Mouse (Mus musculus): ENCODE results near the gene Hunk. TPM values are rescaled to one million over a fixed set of nuclear protein-coding genes. Genes with fewer than 3 reads are reported as not detected.

Gene Hunk
- total and polyA plus RNA-seq, 3 experiments, result 0.01 TPM; not detected in 2

DNA sequence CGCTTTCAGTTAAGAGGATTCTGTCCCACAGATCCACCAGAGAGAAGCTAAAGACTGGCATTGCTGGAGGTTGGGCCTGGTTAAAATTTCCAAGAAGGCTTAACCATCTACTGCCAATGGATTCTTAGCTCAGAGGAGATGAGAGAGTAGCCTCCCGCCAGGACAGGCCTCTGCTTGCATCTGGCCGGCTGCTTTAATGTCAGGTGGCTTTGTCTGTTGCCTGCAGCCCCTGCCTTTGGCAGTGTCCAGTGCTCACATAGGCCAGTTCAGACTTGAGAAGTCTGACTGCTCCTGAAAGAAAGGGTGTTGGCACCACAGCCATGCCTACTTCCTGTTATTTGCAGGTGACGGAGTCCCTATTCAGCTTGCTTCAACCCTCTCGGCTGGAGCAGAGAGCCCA, 82.5 kb downstream of the Hunk start:
- Histone ChIP-seq H3K9ac (ENCODE audit: control insufficient read depth, low read depth, low read length, poor library complexity, severe bottlenecking) (no peak overlapping the region), H3K79me2 (ENCODE audit: control insufficient read depth, insufficient read depth, low read length, poor library complexity) (no peaks in the 10 kb centered on the region), H3K9me3 (replicated peaks; ENCODE audit: insufficient read depth, low read length) (no peaks in the 10 kb centered on the region), H3K27ac (ENCODE audit: control insufficient read depth, low read depth, low read length) (no peak overlapping the region), H3K27me3 (ENCODE audit: control insufficient read depth in 1 of 2, insufficient read depth in 2 of 2, low read length in 2 of 2) (no peaks in the 10 kb centered on the region), H3K4me3 (ENCODE audit: control insufficient read depth in 1 of 2, insufficient read depth in 1 of 2, low read depth in 2 of 2, low read length in 2 of 2) (no peak overlapping the region), H3K4me1 (ENCODE audit: control insufficient read depth in 1 of 2, insufficient read depth in 2 of 2, low read length in 2 of 2) (no peaks in the 10 kb centered on the region), H3K36me3 (ENCODE audit: control insufficient read depth in 1 of 2, insufficient read depth in 2 of 2, low read length in 2 of 2) (no peaks in the 10 kb centered on the region)
- TF ChIP-seq HCFC1 (IDR thresholded peaks at IDR 0.05; ENCODE audit: low read depth, low read length) (no peak), CHD2 (IDR thresholded peaks at IDR 0.05; ENCODE audit: low read length) (no peak), ETS1 (IDR thresholded peaks at IDR 0.05; ENCODE audit: low read depth, low read length) (no peak), RAD21 (IDR thresholded peaks at IDR 0.05; ENCODE audit: low read depth, low read length) (no peak)
- DNase-seq (ENCODE audit: low read depth, low spot score), result no peak

DNA sequence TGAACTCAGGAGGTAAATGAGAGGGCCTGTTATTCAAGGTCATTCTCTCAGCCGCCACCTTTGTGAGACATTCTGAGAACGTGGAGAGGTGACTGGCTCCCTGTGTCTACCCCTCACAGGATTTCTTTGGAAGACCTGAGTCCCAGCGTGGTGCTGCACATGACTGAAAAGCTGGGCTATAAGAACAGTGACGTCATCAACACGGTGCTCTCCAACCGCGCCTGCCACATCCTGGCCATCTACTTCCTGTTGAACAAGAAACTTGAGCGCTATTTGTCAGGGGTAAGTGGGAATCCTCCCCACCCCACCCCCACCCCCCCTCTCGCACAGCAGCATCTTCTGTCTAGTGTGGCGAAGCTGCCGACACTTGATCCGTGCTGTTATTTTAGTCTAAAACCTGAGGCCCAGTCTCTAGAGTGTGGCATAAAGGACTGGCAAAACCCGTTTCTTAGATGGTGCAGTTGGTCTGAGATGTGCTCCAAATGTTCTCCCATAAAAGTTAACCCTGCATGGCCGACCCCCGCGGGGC, 90.0 kb downstream of the Hunk start:
- H3K36me3 ChIP-seq (ENCODE audit: control insufficient read depth in 1 of 2, insufficient read depth in 2 of 2, low read length in 2 of 2), result no peaks in the 10 kb centered on the region
- H3K4me1 ChIP-seq (ENCODE audit: control insufficient read depth in 1 of 2, insufficient read depth in 2 of 2, low read length in 2 of 2), result no peaks in the 10 kb centered on the region
- H3K9me3 ChIP-seq (replicated peaks; ENCODE audit: insufficient read depth, low read length), result no peaks in the 10 kb centered on the region
- H3K9ac ChIP-seq (ENCODE audit: control insufficient read depth, low read depth, low read length, poor library complexity, severe bottlenecking), result no peak overlapping the region
- H3K4me3 ChIP-seq (ENCODE audit: control insufficient read depth in 1 of 2, insufficient read depth in 1 of 2, low read depth in 2 of 2, low read length in 2 of 2), result no peak overlapping the region
- TF ChIP-seq EP300 (IDR thresholded peaks at IDR 0.05; ENCODE audit: low read depth in 1 of 2, low read length in 2 of 2) (no peak), JUND (IDR thresholded peaks at IDR 0.05; ENCODE audit: low read depth, low read length) (no peak), MXI1 (IDR thresholded peaks at IDR 0.05; ENCODE audit: low read depth, low read length) (no peak), NELFE (IDR thresholded peaks at IDR 0.05; ENCODE audit: low read depth, low read length) (no peak), CHD2 (IDR thresholded peaks at IDR 0.05; ENCODE audit: low read length) (no peak), KAT2A (conservative IDR thresholded peaks at IDR 0.05; ENCODE audit: low read depth, low read length) (no peak), ETS1 (IDR thresholded peaks at IDR 0.05; ENCODE audit: low read depth, low read length) (no peak), CHD1 (IDR thresholded peaks at IDR 0.05; ENCODE audit: low read depth, low read length) (no peak), ZKSCAN1 (IDR thresholded peaks at IDR 0.05; ENCODE audit: low read depth, low read length) (no peak), ZNF384 (IDR thresholded peaks at IDR 0.05; ENCODE audit: low read depth, low read length) (no peak), NRF1 (IDR thresholded peaks at IDR 0.05; ENCODE audit: insufficient read depth, low read depth, low read length, poor library complexity, severe bottlenecking) (no peak), ZC3H11A (IDR thresholded peaks at IDR 0.05; ENCODE audit: low read depth, low read length) (no peak), POLR2A (IDR thresholded peaks at IDR 0.05; ENCODE audit: control insufficient read depth in 1 of 2, insufficient read depth in 1 of 2, low read depth in 1 of 2, low read length in 2 of 2, poor library complexity in 1 of 2) (no peak), USF1 (IDR thresholded peaks at IDR 0.05; ENCODE audit: low read depth, low read length) (no peak), RAD21 (IDR thresholded peaks at IDR 0.05; ENCODE audit: low read depth, low read length) (no peak)
- DNase-seq (ENCODE audit: low read depth, low spot score), result no peak
- H3K27me3 ChIP-seq (ENCODE audit: control insufficient read depth in 1 of 2, insufficient read depth in 2 of 2, low read length in 2 of 2), result no peaks in the 10 kb centered on the region
- no peaks in the 10 kb centered on the region for H3K79me2 ChIP-seq (ENCODE audit: control insufficient read depth, insufficient read depth, low read length, poor library complexity)
- H3K27ac ChIP-seq (ENCODE audit: control insufficient read depth, low read depth, low read length), result no peak overlapping the region

All from MEL (cell line).